8 mouse cellular contexts compared by ENCODE assay signal in the genomic region with DNA sequence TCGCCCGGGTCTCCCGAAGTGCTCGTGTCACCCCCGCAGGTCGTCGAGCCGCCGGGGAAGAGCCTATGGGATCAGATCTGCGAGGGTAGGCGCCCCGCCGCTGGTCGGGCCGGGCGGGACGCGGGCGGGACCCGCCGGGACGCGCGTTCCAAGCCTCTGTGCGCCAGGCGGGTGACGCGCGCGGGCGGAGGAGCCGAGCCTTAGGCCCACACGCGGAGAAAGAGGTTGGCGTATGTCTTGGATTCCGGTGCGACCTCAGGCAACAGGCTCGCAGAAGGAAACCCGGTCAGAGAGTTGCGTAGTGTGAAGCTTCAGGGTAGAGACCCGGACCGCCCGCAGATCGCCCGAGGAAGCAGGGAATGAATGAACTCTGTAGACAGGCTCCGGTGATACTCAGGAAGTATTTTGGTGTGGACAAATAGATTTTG. TPM values are rescaled to one million over a fixed set of nuclear protein-coding genes. Genes with fewer than 3 reads are reported as not detected.
DNase-seq lines count a peak whose midpoint lies in the region; ATAC-seq and TF ChIP-seq lines count a peak whose summit lies in the region.

A gene (minus strand): TSS at position 378 of the 428 bp plus-strand sequence.

- peak within 1 kb of the TSS; percentile 63 for H3K4me2 ChIP-seq in kidney, embryonic 16.5 days (replicated peaks; ENCODE audit: low read depth, low read length)
- H3K4me2 ChIP-seq in forebrain, embryonic 16.5 days (ENCODE audit: low read length) = peak within 1 kb of the TSS; percentile 91
- H3K4me2 ChIP-seq in hindbrain, embryonic 14.5 days (replicated peaks) = peak within 1 kb of the TSS; percentile 85
- peak within 1 kb of the TSS; percentile 81 for H3K4me2 ChIP-seq in liver, postnatal 0 days (ENCODE audit: low read depth, low read length)

- H3K27me3 ChIP-seq in kidney, embryonic 16.5 days (ENCODE audit: insufficient read depth, low read length) = no peaks in the 10 kb centered on the region
- no peaks in the 10 kb centered on the region for H3K27me3 ChIP-seq in forebrain, embryonic 16.5 days (replicated peaks; ENCODE audit: control insufficient read depth, insufficient read depth, low read length)
- no peaks in the 10 kb centered on the region for H3K27me3 ChIP-seq in hindbrain, embryonic 14.5 days (ENCODE audit: control insufficient read depth, insufficient read depth, low read length)
- no peaks in the 10 kb centered on the region for H3K27me3 ChIP-seq in liver, postnatal 0 days (ENCODE audit: insufficient read depth, low read length)

- peak within 1 kb of the TSS; percentile 74 for H3K9ac ChIP-seq in kidney, embryonic 16.5 days (replicated peaks; ENCODE audit: low read length)
- H3K9ac ChIP-seq in forebrain, embryonic 16.5 days (replicated peaks; ENCODE audit: low read depth, low read length) = peak within 1 kb of the TSS; percentile 68
- peak within 1 kb of the TSS; percentile 66 for H3K9ac ChIP-seq in hindbrain, embryonic 14.5 days
- peak within 1 kb of the TSS; percentile 65 for H3K9ac ChIP-seq in liver, postnatal 0 days (replicated peaks)

- DNase-seq in kidney, adult 8-10 months = no peak
- DNase-seq in WW6 (ENCODE audit: low read depth, low spot score) = peak; percentile 24
- peak; percentile 30 for DNase-seq in hindbrain, embryonic 14.5 days (ENCODE audit: low spot score)
- DNase-seq in liver, postnatal 0 days = no peak
- DNase-seq in cerebellum, adult 18-20 months = no peak
- no peak for DNase-seq in cerebellum, adult 9-11 months

- peaks cover 16% of the 10 kb centered on the region; the same call in 1 of the 2 replicates for H3K36me3 ChIP-seq in kidney, embryonic 16.5 days (ENCODE audit: insufficient read depth, low read length)
- H3K36me3 ChIP-seq in forebrain, embryonic 16.5 days (ENCODE audit: control insufficient read depth, insufficient read depth) = no peaks in the 10 kb centered on the region
- H3K36me3 ChIP-seq in hindbrain, embryonic 14.5 days (replicated peaks; ENCODE audit: control insufficient read depth, insufficient read depth) = peaks cover 24% of the 10 kb centered on the region
- H3K36me3 ChIP-seq in liver, postnatal 0 days (replicated peaks; ENCODE audit: insufficient read depth, low read length) = peaks cover 13% of the 10 kb centered on the region; the same call in 1 of the 2 replicates

- H3K9me3 ChIP-seq in kidney, embryonic 16.5 days (ENCODE audit: low read length) = no peaks in the 10 kb centered on the region
- H3K9me3 ChIP-seq in forebrain, embryonic 16.5 days (ENCODE audit: control insufficient read depth, low read length) = no peaks in the 10 kb centered on the region
- no peaks in the 10 kb centered on the region for H3K9me3 ChIP-seq in hindbrain, embryonic 14.5 days (ENCODE audit: control insufficient read depth, low read length)
- H3K9me3 ChIP-seq in liver, postnatal 0 days (ENCODE audit: low read length) = no peaks in the 10 kb centered on the region

- no peak for TF ChIP-seq CTCF in liver, postnatal 0 days (IDR thresholded peaks at IDR 0.05; ENCODE audit: low read depth)

- peak; percentile 88 for ATAC-seq in kidney, embryonic 16.5 days (ENCODE audit: low FRiP score, low TSS enrichment)
- ATAC-seq in forebrain, embryonic 16.5 days = peak; percentile 85
- ATAC-seq in hindbrain, embryonic 14.5 days (ENCODE audit: low FRiP score) = peak; percentile 80
- peak; percentile 72 for ATAC-seq in liver, postnatal 0 days

- H3K4me1 ChIP-seq in kidney, embryonic 16.5 days (ENCODE audit: insufficient read depth, low read length) = peaks cover 13% of the 10 kb centered on the region; the same call in 1 of the 2 replicates
- peaks cover 19% of the 10 kb centered on the region for H3K4me1 ChIP-seq in forebrain, embryonic 16.5 days (replicated peaks; ENCODE audit: control insufficient read depth, insufficient read depth, low read length)
- peaks cover 10% of the 10 kb centered on the region for H3K4me1 ChIP-seq in hindbrain, embryonic 14.5 days (replicated peaks; ENCODE audit: control insufficient read depth, insufficient read depth, low read length)
- peaks cover 7% of the 10 kb centered on the region for H3K4me1 ChIP-seq in liver, postnatal 0 days (ENCODE audit: insufficient read depth)

- no peak for TF ChIP-seq EP300 in liver, postnatal 0 days (IDR thresholded peaks at IDR 0.05; ENCODE audit: low read depth)

- peak within 1 kb of the TSS; percentile 74 for H3K27ac ChIP-seq in kidney, embryonic 16.5 days (ENCODE audit: low read length)
- H3K27ac ChIP-seq in forebrain, embryonic 16.5 days (ENCODE audit: low read length) = peak within 1 kb of the TSS; percentile 81
- H3K27ac ChIP-seq in hindbrain, embryonic 14.5 days = peak within 1 kb of the TSS; percentile 83
- peak within 1 kb of the TSS; percentile 62 for H3K27ac ChIP-seq in liver, postnatal 0 days (ENCODE audit: low read depth)

- peak within 1 kb of the TSS; percentile 87 for H3K4me3 ChIP-seq in kidney, embryonic 16.5 days (ENCODE audit: low read length)
- peak within 1 kb of the TSS; percentile 81 for H3K4me3 ChIP-seq in forebrain, embryonic 16.5 days (replicated peaks; ENCODE audit: low read length)
- peak within 1 kb of the TSS; percentile 92 for H3K4me3 ChIP-seq in hindbrain, embryonic 14.5 days (replicated peaks; ENCODE audit: low read length)
- peak within 1 kb of the TSS; percentile 81 for H3K4me3 ChIP-seq in liver, postnatal 0 days (ENCODE audit: low read depth, low read length)

- under 1% methylated on average over 46 of the region's 46 CpGs for WGBS in kidney, embryonic 16.5 days
- WGBS in forebrain, embryonic 16.5 days = under 1% methylated on average over 46 of the region's 46 CpGs
- under 1% methylated on average over 45 of the region's 46 CpGs for WGBS in hindbrain, embryonic 14.5 days
- under 1% methylated on average over 46 of the region's 46 CpGs for WGBS in liver, postnatal 0 days (ENCODE audit: insufficient replicate concordance)

RNA-seq across cellular contexts. Expression of the gene that starts here (rescaled TPM):
- 95.7 and 113 TPM in 2 replicates for polyA plus RNA-seq in kidney, embryonic 16.5 days (2015; fragmentation: Nextera tagmentation; extraction: Ambion mirVana)
- polyA plus RNA-seq in forebrain, embryonic 16.5 days (2015; fragmentation: Nextera tagmentation; extraction: Ambion mirVana) = 69.1 and 70.3 TPM in 2 replicates
- 55.0 and 64.8 TPM in 2 replicates for polyA plus RNA-seq in hindbrain, embryonic 14.5 days (2014; fragmentation: Nextera tagmentation; extraction: Ambion mirVana)
- 29.9 and 31.5 TPM in 2 replicates for polyA plus RNA-seq in liver, postnatal 0 days (2015; fragmentation: Nextera tagmentation; extraction: Ambion mirVana)

Comparison
In these comparisons a context has a peak if more than half of its experiments do, and no peak if none do; other contexts are left out.
1. DNase-seq: peak in WW6 (single experiment) and hindbrain, embryonic 14.5 days (single experiment); none in kidney, adult 8-10 months (0 of 2), liver, postnatal 0 days (single experiment), cerebellum, adult 18-20 months (0 of 2) and cerebellum, adult 9-11 months (single experiment).
2. Peak in every context shown above with its lines, with median percentiles within 50 percentile points of each other: ATAC-seq, H3K27ac ChIP-seq, H3K4me2 ChIP-seq, H3K4me3 ChIP-seq and H3K9ac ChIP-seq.